Mouse (Mus musculus) inflammation-experienced regulatory T-cells, adult 6 months (primary cell): ENCODE data around the gene Cend1. TPM values are rescaled to one million over a fixed set of nuclear protein-coding genes. Genes with fewer than 3 reads are reported as not detected.
A peak's percentile ranks its signal among the peaks of the same experiment; 100 is the strongest.
"Not testable (repeated sequence)": the region's sequence is repeated elsewhere in the genome, so short reads cannot be mapped to it uniquely, and the experiment has no call there.

ENCODE experiments used
- ATAC-seq: one replicate; pipeline ENCODE4 v1.8.0; 2017
- polyA plus RNA-seq, 3 experiments: library from polyadenylated mRNA; unstranded; fragments of 100-300 nt; shearing (Covaris generic); gene quantifications; one replicate each; pipeline ENCODE4 v1.2.1; 2017

Gene Cend1
- polyA plus RNA-seq, 3 experiments from 2014 or later: 1.7 TPM; not detected in 2

DNA sequence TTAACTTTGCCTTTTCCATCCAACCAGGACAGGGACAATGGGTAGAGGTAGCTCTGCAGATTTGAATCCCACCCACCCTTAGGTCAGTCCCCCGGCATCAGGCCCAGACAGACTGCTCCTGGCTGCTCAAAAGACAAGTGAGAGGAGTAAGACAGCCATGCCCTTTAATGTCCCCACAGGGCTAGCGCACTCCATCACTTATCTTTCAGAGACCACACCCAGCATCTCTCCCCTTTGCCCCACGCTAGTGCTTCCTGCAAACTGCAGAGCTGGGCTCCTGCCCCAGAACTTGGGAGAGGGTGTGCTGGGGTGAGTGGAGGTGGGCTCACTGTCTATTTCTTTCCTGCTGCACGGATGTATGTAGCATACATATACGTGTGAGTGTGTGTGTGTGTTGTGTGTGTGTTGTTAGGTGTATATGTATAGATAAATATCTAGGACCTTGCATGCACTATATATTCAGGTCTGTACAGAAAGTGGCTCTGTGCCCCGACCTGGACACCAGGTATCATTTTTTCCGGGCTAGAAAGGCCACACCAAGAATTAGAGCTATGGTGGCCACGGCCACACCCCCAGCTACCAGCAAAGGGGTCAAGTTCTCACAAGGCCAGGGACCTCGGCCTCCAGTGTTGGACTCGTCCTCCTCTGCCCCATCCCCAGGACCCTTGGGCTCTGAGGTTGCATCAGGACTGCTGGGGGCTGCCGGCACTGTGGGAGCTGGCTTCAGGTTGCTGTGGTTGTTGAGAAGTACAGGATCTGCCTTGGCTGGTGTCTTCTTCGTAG, 2.2 kb downstream of the Cend1 start:
- no peak for ATAC-seq

DNA sequence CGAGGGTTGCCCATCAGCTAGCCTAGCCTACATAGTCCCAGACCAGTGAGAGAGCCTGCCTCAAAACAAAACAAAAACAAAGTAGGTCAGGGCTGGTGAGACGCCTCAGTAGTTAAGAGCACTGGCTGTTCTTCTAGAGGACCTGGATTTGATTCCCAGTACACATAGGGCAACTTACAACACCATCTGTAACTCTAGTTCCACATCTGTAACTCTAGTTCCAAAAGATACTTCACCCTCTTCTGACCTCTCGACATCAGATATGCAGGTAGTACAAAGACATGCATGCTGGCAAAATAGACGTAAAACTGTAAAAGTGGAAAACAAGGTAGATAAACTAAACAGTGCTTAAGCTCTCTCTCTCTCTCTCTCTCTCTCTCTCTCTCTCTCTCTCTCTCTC, 5.5 kb downstream of the Cend1 start:
- no peak for ATAC-seq

DNA sequence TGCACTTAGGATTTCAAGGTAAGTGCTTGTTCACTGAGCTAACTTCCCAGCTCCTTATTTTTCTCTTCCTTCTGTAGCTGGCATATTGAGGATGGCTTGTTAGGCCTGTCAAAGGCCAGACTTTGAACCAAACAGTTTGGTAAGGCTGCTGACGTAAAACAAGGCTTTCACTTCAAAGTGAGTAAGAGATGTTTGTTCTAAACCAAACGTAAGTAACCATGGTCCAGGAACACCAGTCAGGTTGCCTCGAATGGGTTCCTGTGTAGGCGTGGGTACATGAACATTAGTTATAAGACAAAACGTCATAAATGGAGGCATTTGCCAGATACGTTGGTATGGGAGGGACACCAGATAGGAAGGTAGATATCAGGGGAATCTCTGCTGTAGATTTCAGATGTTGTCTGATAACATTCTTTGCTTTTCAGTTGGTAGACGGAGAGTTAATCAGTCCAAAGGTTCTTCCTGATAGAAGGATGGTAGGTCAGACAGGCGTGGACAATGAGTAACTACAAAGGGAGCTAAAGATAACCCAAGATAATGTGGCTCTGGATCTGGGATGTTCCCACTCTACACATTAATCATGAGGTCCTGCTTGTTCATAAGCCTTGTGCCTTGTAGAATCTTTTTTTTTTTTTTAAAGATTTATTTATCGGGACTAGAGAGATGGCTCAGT, 9.1 kb downstream of the Cend1 start:
- ATAC-seq: no peak

DNA sequence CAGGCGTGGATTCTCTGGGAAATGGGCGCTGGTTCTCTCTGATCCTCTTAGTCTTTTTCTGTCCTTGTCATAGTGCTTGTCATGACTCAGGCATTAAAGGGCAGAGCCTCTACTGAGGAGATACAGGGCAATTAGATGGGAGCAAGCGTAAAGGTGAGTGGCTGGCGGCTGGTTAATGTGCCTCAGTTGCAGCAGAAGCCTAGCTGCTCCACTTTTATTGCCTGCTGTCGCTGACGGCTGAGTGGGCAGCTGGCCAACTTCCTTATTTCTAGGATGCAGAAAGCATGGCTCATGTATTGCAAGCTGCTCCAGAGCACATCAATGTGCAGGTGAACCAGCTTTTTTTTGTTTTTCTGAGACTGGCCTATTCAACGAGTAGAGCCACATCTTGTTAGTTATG, 10.3 kb downstream of the Cend1 start:
- no peak for ATAC-seq

DNA sequence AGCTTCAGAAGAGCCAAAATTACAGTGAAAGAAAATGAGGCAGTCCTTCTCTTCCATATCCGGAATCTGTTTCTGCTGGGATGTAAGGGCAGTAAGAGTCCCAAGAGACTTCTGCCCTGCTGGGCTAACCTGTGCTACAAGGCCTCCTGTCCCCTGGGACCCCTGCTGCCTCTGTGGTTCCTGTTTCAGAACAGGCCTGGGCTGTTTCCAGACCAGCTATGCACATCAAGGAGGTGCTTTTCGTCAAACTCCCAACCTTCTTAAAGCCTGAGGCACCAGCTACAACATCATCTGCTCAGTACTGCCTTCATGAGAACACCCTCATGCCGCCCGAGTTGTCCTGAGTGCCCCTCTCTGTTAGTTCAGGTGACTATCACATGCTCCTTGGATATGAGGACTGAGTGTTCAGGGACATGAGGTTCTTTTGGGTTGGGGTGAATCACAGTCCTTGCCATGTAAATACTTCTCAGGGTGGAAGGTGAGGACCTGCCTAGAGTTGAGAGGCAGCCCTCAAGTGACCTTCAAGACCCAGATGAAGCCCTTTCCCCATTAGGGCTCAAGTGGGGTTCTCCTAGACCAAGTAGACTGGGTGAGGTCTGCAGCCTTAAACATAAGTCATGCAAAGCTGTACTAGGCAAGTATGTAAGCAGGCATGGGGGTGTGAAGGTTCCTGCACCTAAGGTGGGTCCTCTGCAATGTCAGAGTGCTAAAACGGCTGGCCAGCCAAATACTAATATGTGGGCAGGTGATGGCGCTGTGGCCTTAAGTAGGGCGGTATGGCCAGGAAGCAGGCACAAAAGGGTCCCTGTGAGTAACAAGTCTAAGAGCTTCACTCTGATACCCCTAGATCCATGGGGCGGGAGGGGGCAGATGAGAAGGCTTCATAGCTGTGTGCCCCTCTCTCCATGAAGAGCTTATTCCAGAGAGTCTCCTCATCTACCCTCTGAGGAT, 11.3 kb downstream of the Cend1 start:
- no peak for ATAC-seq

DNA sequence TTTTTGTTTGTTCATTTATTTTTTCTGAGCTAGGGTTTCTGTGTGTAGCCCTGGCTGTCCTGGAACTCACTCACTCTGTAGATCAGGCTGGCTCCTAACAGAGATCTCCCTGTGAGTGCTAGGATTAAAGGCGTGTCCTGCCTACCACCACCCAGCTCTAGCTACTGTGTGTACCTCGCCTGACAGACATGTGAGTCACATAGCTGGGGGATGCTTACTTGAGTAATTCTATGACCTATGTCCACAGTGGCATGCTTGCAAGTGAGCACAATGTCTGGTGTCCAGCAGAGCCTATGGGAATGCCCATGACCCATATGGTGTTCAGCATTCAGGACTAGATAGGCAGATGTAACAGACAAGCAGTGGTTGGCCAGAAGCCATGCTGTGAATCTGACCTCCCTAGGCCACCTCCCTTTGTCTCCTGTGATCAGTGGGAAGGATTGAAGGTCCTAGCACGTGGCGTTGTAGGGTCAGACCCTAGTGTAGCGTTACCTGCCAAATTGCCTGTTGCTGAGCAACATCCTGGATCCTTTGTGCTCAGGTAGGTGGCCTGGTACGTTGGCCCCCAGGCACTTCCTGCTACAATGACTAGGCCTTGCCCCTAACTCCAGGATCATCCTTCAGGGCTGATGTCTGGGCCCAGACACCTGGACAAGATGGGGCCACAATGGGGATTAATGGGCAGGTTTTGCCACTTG, 13.0 kb downstream of the Cend1 start:
- ATAC-seq: no peak

DNA sequence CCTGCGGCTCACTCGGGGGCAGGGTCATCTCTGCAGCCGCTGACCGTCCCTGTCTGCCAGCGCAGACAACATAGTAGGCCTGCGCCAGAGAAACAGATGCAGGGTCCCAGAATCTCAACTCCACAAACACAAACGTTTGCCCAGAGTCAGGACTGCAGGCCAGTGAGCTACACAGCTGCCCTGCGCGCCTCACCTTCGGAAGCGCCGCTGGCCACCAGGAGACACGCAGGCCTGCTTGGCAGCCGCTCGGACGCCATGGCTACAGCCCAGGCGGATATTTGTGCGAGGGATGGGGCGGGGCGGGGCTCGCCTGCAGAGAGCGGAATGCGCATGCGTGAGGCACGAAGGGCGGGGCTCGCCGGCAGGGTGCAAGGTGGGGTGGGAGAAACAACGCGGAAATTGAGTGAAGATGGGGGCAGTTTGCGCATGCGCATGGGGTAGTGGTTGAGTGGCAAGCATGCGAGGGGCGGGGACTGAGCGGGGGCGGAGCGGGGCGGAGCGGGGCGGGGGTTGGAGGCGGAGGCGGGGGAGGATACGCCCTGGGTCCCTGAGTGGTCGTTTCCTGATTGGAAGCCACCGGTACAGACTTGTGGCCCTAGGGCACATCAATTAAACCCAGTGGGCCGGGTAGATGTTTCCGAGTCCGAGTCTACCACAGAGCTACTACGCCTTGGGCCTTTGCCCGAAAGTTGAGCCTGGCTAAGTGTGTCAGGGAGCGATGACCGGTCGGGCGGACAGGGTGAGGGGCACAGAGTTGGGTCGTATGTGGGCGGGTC, 15.3 kb downstream of the Cend1 start, which contains the start of gene Gatd1:
Gene Gatd1 (minus strand): TSS at position 328 of the 776 bp plus-strand sequence.
- ATAC-seq: peak; percentile 85

DNA sequence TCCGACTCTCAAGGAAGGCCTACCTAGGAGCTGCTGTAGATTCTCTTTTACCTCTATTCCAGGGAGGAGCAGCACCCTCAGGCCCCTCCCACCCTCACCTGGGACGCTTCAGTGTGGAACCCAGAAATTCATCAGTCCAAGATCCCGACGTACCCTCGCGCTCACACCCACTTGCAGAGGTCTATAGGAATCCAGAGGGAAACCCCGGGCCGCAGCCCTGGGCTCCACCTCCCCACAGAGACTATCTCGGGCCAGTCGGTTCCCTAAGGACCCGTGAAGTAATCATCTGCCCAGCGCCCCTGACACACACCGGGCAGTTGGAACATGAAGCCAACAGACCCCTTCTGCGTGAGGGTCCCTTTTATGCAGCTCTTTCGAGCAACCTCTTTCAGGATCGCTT, 16.0 kb downstream of the Cend1 start:
- no peak for ATAC-seq

DNA sequence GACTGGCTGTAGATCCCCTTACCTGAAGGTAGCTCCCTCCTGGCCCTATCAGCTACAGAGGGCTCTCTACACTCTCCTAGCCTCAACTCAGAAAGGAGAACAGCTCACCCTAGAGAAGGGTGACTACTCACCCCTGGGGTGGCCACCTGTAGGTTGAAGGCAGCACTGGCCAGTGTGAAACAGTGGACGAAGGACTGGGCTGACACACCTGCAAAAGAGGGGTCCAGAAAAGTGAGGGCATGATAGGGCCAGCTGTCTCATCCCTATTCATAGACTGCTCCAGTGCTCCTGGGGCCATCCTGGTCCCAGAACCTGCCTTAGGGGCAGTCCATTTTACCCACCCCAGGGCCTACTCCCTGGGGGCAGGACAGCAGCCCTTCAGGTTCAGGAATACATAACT, 17.6 kb downstream of the Cend1 start:
- ATAC-seq: no peak

DNA sequence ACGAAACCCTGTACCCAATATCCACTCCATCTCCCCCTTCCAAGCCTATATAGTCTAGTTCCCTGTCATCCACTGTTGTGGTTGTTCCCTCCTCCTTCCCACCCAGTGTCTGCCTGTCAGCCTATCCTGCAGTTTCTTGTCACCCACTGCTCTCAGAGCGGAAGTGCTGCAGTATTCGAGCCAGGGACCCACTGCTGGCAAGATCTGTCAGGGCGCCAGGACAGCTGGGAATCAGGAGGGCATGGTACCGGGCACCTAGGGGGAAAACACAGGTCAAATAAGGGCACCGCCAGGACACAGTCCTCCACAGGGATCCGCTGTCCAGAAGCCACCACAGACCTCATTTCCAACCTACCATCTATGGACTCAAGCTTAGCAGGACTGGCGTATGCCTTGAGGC, 18.7 kb downstream of the Cend1 start:
- no peak for ATAC-seq

DNA sequence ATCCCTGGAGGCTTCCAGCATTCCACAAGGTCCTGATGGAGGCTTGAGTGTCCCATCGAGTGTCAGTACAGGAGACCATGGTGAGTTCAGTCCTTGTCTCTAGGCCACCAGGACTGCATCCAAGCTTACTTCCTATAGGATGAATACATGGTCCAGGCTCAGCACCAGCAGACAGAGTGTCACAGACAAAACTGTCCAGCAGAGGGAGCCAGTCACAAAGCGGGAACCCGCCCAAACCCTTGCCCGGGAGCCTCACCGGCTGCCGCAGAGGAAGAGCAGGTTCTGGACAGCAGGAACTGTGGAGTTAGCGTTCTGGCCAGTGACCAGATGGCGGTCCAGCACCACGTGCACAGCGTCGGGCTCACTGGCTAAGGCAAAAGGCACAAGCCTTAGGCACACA, 20.5 kb downstream of the Cend1 start:
- ATAC-seq: peak; percentile 79

DNA sequence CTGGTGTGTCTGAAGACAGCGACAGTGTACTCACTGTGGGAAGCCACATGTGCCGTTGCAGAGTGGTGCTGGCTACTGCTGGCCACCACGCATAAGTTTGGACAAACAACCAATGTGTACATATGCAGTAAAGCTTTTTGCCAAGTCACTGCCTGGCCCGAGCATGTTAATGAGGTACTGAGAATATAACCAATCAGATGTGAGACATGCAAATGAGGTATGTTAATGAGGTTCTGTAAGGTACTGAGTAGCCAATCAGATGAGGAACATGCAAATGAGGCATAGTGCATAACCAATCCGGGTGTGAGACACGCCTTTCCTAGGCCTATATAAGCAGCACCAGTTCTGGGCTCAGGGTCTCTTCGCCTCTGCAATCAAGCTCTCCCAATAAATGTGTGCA, 21.6 kb downstream of the Cend1 start:
- not testable (repeated sequence) for ATAC-seq

DNA sequence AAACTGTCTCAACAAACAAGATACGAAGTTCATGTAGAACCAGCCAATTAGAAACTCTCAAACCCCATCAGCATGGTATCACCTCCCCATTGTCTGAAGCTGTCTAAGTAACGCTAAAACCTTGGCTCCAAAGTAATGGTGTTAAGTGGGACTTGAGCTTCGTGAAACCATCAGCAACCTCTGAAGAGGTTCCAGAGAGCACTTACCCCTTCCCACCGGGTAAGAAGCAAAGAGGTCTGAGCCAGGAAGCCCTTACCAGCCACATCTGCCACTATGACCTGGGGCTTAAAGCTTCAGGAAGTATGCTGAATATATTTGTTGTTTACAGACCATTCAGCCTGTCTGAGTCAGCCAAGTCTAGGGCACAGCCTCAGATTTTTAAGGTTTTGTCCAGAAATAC, 23.8 kb downstream of the Cend1 start:
- ATAC-seq: no peak

DNA sequence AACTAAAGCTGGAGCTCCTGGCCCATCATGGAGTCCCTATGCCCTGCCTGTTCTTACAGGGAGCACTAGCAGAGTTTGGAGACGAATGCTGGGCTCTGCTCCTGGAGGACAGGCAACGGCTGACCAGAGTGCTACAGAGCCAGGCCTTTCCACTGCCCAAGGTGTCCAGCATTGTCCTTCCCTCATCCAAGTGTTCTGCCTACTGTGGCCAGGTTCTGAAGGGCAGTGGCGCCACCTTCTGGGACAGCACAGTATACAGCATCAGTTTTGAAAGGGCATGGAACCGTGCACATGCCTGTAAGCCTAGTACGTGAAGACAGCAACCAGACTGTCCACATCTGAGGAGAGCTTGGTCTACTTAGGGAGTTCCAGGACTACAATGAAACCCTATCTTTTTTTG, 26.0 kb downstream of the Cend1 start:
- ATAC-seq: peak; percentile 58

DNA sequence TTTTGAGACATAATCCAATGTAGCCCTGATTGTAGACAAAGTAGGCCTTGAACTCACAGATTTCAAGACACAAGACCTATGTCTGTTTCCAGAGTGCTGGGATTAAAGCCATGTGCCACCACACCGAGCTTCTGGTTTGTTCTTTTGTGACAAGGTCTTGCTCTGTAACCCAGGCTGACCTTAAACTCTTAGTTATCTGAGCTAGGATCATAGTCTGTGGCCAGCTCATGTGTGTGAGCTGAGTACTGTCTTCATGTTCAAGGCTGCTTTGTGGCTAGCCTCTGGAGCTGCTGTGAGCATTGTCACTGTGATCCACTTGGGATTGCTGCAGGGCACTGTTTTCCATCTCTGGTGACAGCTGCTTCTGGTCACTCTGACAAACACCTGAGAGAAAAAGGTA, 33.9 kb downstream of the Cend1 start:
- ATAC-seq: no peak

DNA sequence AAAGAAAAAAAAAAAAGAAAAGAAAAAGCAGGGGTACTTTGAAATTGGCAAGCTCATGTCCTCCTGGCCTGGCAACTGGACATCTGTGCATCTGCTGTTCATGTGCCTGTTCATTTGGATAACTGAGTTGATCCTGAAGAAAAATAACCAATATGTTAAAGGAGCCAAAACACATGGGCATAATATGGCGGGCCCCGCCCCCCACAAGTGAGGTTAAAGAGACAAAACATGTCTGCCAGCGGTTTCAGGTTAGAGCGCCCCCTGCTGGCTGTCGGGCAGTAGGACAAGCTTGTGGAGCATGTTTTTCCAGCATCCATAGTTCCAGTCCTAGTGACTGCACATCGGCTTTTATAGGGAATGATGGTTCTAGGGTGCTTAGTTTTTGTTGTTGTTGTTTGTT, 34.5 kb downstream of the Cend1 start:
- no peak for ATAC-seq

DNA sequence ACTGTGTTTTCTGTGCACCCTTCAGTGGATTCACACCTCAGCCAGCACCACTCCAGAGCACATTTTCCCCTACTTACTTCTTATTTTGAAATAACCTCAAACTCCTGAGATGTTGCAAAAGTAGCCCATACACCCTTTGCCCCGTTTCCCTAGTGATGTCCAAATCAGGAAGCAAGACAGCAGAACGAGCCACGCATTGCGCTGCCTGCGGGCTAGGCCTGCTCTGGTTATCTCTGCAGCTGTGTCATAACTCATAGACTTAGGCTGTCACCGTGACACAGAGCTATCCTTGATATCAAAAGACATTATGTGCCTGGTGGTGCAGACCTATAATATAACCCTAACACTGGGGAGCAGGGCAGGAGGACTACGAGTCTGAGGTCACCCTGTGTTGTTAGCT, 35.1 kb downstream of the Cend1 start:
- no peak for ATAC-seq

DNA sequence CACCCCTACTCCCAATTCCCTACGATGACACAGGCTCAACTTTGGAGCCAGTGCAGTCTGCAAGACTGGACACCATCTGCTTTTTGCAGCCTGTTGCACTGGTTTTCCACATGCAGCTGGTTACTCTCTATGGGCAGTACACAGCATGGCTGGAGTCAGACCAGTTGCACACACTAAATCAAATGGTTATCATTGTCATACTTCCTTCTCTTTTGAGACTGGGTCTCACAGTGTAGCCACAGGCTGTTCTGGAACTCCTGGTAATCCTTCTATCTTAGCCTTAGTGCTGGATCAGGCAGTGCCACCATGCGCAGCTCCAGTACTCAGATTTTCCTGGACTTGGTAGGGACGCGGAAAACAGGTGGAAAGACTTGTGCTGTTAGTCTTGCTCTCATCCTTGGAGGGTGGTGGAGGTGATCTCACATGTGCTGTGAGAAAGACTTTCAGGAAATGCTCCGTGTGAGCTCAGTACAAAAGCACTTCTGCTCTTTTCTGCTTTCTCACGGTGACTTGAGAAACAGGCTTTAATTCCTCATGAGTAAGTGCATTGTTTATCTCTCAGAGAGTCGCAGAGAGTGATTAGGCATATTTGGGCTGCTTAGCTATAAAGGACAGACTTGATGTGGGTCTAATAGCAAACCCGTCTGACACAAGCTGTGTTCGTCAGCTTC, 36.6 kb downstream of the Cend1 start:
- no peak for ATAC-seq

DNA sequence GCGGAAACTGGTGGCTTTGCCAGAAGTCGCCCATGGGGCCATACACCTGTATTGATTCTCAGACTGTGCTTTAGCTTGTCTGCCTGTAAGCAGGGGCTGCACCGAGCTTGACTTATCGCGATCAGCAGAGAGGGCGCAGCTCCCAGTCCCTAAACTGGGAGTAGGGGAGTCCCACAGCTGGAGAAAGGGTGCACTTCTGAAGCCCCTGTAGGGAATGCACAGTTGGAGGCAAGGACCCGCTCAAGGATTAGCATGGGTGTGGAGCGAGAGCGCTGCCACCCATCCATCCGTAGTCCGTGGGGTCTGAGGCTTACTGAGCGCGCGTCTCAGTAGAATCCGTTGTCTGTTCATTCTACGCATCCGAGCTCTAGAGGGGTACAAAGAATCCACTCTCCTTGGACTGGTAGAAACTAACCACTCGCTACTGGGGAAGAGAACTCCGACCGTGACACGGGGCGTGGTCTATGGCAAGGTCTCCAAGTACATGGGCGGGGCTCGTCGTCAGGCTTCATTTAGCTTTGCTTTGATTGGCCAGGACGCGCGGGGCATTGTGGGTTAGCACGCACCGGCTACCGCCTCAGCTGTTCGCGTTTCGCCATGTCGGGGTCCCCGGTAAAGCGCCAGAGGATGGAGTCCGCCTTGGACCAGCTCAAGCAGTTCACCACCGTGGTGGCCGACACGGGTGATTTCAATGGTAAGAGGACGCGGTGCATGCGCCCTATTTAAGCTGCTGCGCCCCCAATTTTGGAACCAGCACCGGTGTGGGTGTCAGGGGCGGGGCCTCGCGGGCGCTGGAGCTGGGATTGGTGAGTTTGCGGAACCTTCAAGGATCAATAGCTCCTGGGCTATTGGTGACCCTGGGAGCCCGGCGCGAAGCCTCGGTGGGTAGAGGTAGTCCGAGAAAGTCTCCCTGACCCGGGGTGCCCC, 37.4 kb downstream of the Cend1 start, which contains the start of gene Taldo1:
Gene Taldo1 (plus strand): TSS at position 575 of the 927 bp plus-strand sequence.
- peak; percentile 95 for ATAC-seq
